Mouse (Mus musculus) CD4-positive, CD25-positive, alpha-beta regulatory T cell, adult 4 months (primary cell): ENCODE data around the gene Umad1. TPM values are rescaled to one million over a fixed set of nuclear protein-coding genes. Genes with fewer than 3 reads are reported as not detected.

ENCODE experiments used
- ATAC-seq: one replicate; pipeline ENCODE4 v1.8.0; 2017
- polyA plus RNA-seq, 2 experiments: library from polyadenylated mRNA; unstranded; fragments of 100-300 nt; shearing (Covaris generic); gene quantifications; one replicate each; pipeline ENCODE4 v1.2.1; 2017

The Umad1 gene
- polyA plus RNA-seq, 2 experiments from 2014 or later: 13.8 to 14.3 TPM

DNA sequence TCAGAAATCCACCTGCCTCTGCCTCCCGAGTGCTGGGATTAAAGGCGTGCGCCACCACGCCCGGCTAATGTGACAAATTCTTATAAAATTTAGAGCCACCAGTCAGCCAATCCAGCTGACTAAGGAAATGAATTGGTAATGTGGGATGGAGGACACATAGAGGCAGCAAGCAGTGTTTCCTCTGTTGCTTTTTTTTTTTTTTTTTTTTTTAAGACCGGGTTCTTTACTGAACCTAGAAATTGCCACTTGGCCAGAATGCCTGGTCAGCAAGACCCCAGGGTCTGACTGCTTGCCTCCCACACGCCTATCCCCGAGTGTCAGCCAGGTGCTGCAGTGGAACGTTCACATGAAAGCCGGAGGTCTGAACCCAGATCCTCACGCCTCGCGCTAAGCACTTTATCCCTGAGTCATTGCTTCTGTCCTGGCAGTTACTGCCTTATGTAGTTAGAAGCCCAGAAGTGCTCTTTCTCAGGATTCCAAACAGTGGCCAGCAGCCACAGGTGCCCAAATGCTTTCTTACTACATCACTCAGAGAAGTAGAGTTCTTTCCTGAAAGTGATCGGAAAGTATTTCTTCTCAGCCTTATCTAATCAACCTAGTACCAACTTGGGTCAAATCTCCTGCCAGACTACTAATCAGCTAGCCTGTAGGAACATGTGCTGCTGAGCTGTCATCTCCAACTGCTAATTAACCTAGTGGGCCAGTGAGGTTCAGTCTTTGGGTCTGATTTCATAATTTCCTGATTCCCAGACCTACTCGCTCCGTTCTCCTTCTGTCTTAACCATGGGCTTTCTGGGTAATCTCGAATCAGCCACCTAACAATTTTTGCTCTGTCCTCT is 225.6 kb downstream of the Umad1 start:
- ATAC-seq: peak; percentile 6

- ATAC-seq: peak; percentile 89
Measured at GRCm38 (mm10) chr6:8485414-8486175, 226.5 kb downstream of the Umad1 start.

GRCm38 (mm10) chr6:8486391-8487043 is 227.4 kb downstream of the Umad1 start:
- no peak for ATAC-seq

GRCm38 (mm10) chr6:8487044-8487853 is 228.2 kb downstream of the Umad1 start:
- no peak for ATAC-seq

DNA sequence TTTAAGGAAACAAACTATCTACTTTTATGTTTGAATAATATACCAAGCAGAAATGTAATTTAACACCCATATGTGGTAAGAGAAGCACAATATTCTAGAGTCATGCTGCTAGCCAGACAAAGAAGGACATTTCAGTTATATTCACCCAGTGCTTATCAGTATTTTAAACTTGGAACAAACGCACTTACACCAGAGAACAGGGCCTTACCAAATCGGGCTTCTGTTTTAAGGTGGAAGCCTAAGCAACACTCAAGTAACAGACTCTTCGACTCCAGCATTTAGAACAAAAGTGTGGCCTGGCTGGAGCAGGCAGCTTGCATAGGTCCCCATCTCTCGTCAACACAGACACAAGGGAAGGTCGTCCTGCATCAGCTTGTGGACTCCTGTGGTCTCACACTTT is 229.2 kb downstream of the Umad1 start:
- ATAC-seq: no peak

DNA sequence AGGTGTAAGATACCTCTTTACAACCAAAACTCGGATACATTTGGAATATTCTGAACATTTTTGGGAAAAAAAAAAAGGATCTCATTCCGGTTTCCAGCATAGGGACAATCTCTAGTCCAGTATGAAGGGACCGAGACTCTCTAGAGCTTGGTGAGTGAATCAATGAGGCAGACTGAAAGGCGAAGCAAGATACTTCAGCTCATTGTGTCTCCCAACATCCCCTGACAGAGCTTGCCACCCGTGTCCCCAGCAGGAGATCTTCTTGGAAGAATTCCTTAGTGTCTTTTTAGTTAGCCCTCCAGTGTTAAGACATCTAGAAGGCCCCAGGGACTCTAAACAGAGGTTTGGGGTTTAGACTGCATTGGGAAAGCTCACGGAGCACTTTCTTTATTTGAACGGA is 230.2 kb downstream of the Umad1 start:
- ATAC-seq: no peak

- no peak for ATAC-seq
Measured at GRCm38 (mm10) chr6:8489938-8490585, 231.0 kb downstream of the Umad1 start.

GRCm38 (mm10) chr6:8492248-8492647 is 233.2 kb downstream of the Umad1 start:
- ATAC-seq: no peak

- peak; percentile 70 for ATAC-seq
Measured at GRCm38 (mm10) chr6:8495109-8495826, 236.2 kb downstream of the Umad1 start.

DNA sequence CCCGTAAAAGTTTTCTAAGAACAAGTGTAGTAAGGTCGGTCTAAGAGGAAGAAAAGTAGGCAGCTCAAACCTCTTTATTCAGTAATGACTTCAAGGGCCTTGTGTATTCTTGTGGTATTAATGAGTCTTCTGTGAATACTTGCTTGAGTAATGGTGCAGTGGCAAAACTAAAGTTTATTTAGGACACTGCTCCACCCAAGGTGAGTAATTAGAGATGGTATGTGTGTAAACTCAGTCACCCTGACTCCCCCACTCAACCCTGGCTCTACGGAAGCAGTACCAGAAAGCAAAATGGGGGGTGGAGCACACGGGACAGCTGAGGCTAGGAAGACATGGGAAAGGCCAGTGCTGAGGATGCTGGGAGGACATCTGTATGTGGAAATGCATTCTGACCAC is 236.7 kb downstream of the Umad1 start:
- peak; percentile 11 for ATAC-seq

DNA sequence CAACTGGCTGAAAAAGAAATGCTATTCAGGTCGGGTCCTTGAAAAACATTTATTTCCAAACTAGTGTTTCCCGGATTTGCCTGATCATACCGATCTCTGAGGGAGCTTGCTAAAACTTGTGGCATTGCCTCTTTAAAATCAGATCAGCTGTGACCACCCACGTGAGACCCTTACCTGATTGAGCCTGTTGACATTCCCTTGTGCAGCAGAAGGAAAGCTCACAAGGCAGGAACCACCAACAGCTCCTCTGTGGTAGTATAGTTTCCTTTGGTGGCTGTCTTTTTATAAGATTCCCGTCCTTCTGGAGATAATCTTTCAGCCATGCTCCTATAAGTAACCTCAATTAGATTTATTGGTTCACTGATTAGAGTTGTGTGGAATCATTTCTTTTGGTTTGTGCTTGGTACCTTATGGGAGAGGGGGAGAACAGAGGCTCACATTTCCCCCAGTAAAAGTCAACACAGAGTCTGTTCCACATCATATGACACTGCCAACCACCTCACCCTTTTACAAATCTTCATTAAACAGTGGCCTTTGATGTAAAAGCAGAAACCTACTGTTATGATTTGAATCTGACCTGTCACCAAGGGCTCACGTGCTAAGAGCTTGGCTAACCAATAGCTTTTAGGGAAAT is 238.3 kb downstream of the Umad1 start:
- no peak for ATAC-seq

GRCm38 (mm10) chr6:8497868-8498257 is 238.8 kb downstream of the Umad1 start:
- no peak for ATAC-seq

DNA sequence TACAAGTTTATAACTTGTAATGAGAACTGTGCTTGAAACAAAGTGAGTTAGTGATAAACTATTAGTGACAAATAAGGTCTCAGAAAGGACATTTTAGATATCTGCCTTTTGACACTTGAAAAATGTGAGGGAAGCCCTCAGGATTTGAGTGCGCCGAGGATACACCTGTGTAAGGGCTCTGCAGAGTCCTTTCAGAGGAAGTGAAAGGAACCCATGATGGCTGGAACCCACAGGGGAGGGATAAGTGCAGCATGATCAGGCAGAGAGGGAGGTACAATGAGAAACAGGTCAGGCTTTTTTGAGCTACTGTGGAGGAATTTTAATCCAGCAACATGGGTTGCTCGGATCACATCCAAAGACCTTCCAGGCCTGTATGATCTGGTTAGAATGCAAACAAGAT is 239.9 kb downstream of the Umad1 start:
- ATAC-seq: no peak

GRCm38 (mm10) chr6:8503953-8504352 is 244.9 kb downstream of the Umad1 start:
- ATAC-seq: no peak

DNA sequence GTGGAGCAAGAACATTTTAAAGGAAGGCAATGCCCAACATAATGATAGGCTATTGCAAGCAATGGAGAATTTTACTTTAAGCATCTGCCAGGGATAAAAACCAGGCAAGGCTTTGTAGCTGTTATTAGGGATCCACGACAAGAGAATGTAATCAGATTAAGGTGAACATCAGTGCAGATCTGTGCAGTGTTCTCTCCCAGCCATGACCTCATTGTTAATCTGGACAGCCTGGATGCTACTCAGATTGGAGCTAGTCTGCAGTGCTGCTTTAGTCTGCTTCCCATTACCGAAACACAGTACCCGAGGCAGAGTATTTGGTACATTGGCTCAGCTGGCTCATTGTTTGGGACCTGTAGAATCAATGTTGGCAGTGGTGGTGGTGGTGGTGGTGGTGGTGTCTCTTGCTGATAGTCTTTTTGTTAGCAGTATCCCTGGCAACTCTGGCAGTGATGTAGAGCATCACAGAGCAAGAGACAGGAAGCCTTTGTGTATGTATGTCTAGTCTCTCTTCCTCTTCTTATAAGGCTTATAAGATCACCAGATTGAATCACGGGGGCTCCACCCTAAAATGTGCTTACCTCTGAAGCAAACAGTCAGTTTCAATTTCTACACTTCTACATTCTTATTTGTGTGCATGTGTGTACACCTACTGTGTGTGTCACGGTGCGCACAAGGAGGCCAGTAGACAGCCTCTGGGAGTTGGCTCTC is 245.6 kb downstream of the Umad1 start:
- ATAC-seq: peak; percentile 59

DNA sequence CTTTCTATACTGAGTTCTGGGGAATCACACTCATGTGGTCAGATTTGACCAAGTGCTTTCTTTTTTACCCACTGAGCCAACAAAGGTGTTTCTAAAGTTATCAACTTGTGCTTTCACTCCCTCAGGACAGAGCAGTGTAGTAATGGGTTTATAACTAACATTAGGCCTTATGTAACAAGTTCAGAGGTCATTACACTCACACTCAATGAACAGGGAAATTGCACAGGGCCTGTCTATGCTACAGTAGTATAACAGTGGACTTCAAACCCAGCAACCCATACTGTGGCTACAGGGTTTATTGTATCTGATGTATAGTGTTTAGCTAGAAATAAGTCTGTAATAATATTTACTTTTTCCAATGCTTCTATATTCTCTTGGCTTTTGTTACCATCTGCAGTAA is 247.5 kb downstream of the Umad1 start:
- ATAC-seq: no peak
